Comparison of ENCODE assay signal across 28 mouse cellular contexts in the genomic region with DNA sequence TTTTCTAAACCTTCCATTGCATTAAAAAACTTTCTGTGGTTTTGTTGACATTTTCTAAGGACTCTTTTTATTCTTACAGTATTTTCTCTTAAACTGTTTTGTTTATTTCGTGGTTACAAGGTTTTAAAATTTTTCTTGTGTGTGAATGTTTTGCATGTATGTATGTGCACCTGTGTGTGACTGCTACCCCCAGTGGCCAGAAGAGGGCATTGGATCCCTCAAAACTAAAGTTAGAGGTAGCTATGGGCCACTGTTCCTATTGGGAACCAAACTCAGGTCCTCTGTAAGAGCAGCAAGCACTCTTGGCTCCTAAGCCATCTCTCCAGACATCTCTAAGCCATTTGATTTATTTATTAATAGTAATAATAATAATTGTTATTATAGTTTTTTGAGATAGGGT. TPM values are rescaled to one million over a fixed set of nuclear protein-coding genes. Genes with fewer than 3 reads are reported as not detected.
DNase-seq lines count a peak whose midpoint lies in the region; ATAC-seq and TF ChIP-seq lines count a peak whose summit lies in the region.
"Had no signal": no experiment of that assay in that cellular context is flagged by ENCODE, and none has a peak within 500 bp of the region (broad histone marks: within the 10 kb centered on the region; RNA-seq: fewer than 3 reads in every experiment).

No protein-coding gene starts in this region.

- WGBS in heart, embryonic 12.5 days: 76% methylated on average over 1 of the region's 1 CpGs
- WGBS in midbrain, postnatal 0 days: 92% methylated on average over 1 of the region's 1 CpGs
- WGBS in midbrain, embryonic 14.5 days: 89% methylated on average over 1 of the region's 1 CpGs
- 82% methylated on average over 1 of the region's 1 CpGs for WGBS in stomach, postnatal 0 days
- 79% methylated on average over 1 of the region's 1 CpGs for WGBS in embryonic facial prominence, embryonic 10.5 days

- DNase-seq in heart, adult 11 months: peak; percentile 29
- DNase-seq in layer of hippocampus, adult 2 months (ENCODE audit: low spot score in 2 of 2): no peak
- no peak for DNase-seq in layer of hippocampus, postnatal 14 days (ENCODE audit: low spot score in 2 of 2)
- no peak for DNase-seq in midbrain, postnatal 0 days (ENCODE audit: low spot score)
- DNase-seq in midbrain, embryonic 14.5 days: no peak
- no peak for DNase-seq in stomach, postnatal 0 days (ENCODE audit: low spot score)
- no peak for DNase-seq in embryonic facial prominence, embryonic 10.5 days (ENCODE audit: low spot score)
- DNase-seq: adrenal gland, postnatal 14 days; cerebellum, adult 11-12 months; cerebellum, adult 9-11 months; gastrocnemius, postnatal 14 days; heart, adult 18-20 months; heart, postnatal 10 days; kidney, postnatal 14 days; lung, postnatal 36 days; right cerebral cortex, postnatal 25 days; thymus, adult 18-20 months; thymus, postnatal 25 days had no signal

- no peaks in the 10 kb centered on the region for H3K36me3 ChIP-seq in heart, embryonic 12.5 days
- 0 out of 2 replicates have a peak, but pooled peaks cover 3% of the 10 kb centered on the region for H3K36me3 ChIP-seq in midbrain, postnatal 0 days (ENCODE audit: insufficient read depth, low read length)
- no peaks in the 10 kb centered on the region for H3K36me3 ChIP-seq in midbrain, embryonic 14.5 days (ENCODE audit: control insufficient read depth, insufficient read depth, low read length)
- no peaks in the 10 kb centered on the region for H3K36me3 ChIP-seq in stomach, postnatal 0 days (ENCODE audit: control insufficient read depth, insufficient read depth, low read length)
- no peaks in the 10 kb centered on the region for H3K36me3 ChIP-seq in embryonic facial prominence, embryonic 10.5 days (replicated peaks)
- H3K36me3 ChIP-seq: G1E; heart, embryonic 13.5 days; hindbrain, embryonic 10.5 days; hindbrain, embryonic 15.5 days; intestine, embryonic 15.5 days; limb, embryonic 10.5 days; midbrain, embryonic 12.5 days had no signal

- peaks cover 6% of the 10 kb centered on the region for H3K4me1 ChIP-seq in heart, embryonic 12.5 days (replicated peaks)
- peaks cover 5% of the 10 kb centered on the region; the same call in 1 of the 2 replicates for H3K4me1 ChIP-seq in midbrain, postnatal 0 days (ENCODE audit: insufficient read depth, low read length)
- peaks cover 19% of the 10 kb centered on the region for H3K4me1 ChIP-seq in midbrain, embryonic 14.5 days (ENCODE audit: control insufficient read depth, insufficient read depth, low read length)
- H3K4me1 ChIP-seq in stomach, postnatal 0 days (replicated peaks; ENCODE audit: control insufficient read depth, insufficient read depth): no peaks in the 10 kb centered on the region
- peaks cover 23% of the 10 kb centered on the region for H3K4me1 ChIP-seq in embryonic facial prominence, embryonic 10.5 days

- H3K4me2 ChIP-seq in heart, embryonic 12.5 days: no peak overlapping the region
- H3K4me2 ChIP-seq in midbrain, postnatal 0 days (ENCODE audit: low read depth, low read length, poor library complexity, severe bottlenecking): no peak overlapping the region
- no peak overlapping the region for H3K4me2 ChIP-seq in midbrain, embryonic 14.5 days (ENCODE audit: low read length)
- no peak overlapping the region for H3K4me2 ChIP-seq in stomach, postnatal 0 days (replicated peaks; ENCODE audit: low read depth)
- H3K4me2 ChIP-seq: heart, embryonic 13.5 days; hindbrain, embryonic 15.5 days; intestine, embryonic 15.5 days; limb, embryonic 15.5 days; midbrain, embryonic 12.5 days had no signal

- H3K9me3 ChIP-seq in heart, embryonic 12.5 days (replicated peaks): 0 out of 2 replicates have a peak, but pooled peaks cover 2% of the 10 kb centered on the region
- H3K9me3 ChIP-seq in midbrain, postnatal 0 days (ENCODE audit: low read length): no peaks in the 10 kb centered on the region
- peaks cover 8% of the 10 kb centered on the region for H3K9me3 ChIP-seq in midbrain, embryonic 14.5 days (ENCODE audit: control insufficient read depth, low read length)
- H3K9me3 ChIP-seq in stomach, postnatal 0 days (ENCODE audit: control insufficient read depth, low read length): no peaks in the 10 kb centered on the region
- H3K9me3 ChIP-seq in embryonic facial prominence, embryonic 10.5 days: peaks cover 5% of the 10 kb centered on the region
- H3K9me3 ChIP-seq: G1E; heart, embryonic 13.5 days; hindbrain, embryonic 10.5 days; hindbrain, embryonic 15.5 days; intestine, embryonic 15.5 days; limb, embryonic 10.5 days had no signal

- H3K27ac ChIP-seq in heart, embryonic 12.5 days (ENCODE audit: poor library complexity, severe bottlenecking): no peak overlapping the region
- no peak overlapping the region for H3K27ac ChIP-seq in layer of hippocampus, adult 2 months
- no peak overlapping the region for H3K27ac ChIP-seq in midbrain, postnatal 0 days (ENCODE audit: low read depth, low read length)
- no peak overlapping the region for H3K27ac ChIP-seq in midbrain, embryonic 14.5 days (replicated peaks; ENCODE audit: low read depth, low read length)
- H3K27ac ChIP-seq in stomach, postnatal 0 days (replicated peaks): no peak overlapping the region
- no peak overlapping the region for H3K27ac ChIP-seq in embryonic facial prominence, embryonic 10.5 days (replicated peaks)
- H3K27ac ChIP-seq: heart, embryonic 13.5 days; hindbrain, embryonic 10.5 days; hindbrain, embryonic 15.5 days; intestine, embryonic 15.5 days; limb, embryonic 10.5 days; limb, embryonic 15.5 days; midbrain, embryonic 12.5 days had no signal

- H3K4me3 ChIP-seq in heart, embryonic 12.5 days: no peak overlapping the region
- H3K4me3 ChIP-seq in layer of hippocampus, adult 2 months: no peak overlapping the region
- H3K4me3 ChIP-seq in midbrain, postnatal 0 days (ENCODE audit: low read depth, low read length): no peak overlapping the region
- H3K4me3 ChIP-seq in midbrain, embryonic 14.5 days (replicated peaks; ENCODE audit: low read depth, low read length): no peak overlapping the region
- no peak overlapping the region for H3K4me3 ChIP-seq in stomach, postnatal 0 days (ENCODE audit: low read depth, low read length)
- no peak overlapping the region for H3K4me3 ChIP-seq in embryonic facial prominence, embryonic 10.5 days
- H3K4me3 ChIP-seq: erythroblast, embryonic 14.5 days; heart, embryonic 13.5 days; hindbrain, embryonic 10.5 days; hindbrain, embryonic 15.5 days; intestine, embryonic 15.5 days; limb, embryonic 10.5 days; limb, embryonic 15.5 days; midbrain, embryonic 12.5 days had no signal

- H3K9ac ChIP-seq in heart, embryonic 12.5 days: no peak overlapping the region
- H3K9ac ChIP-seq in midbrain, postnatal 0 days (replicated peaks; ENCODE audit: low read length, poor library complexity, severe bottlenecking): no peak overlapping the region
- no peak overlapping the region for H3K9ac ChIP-seq in midbrain, embryonic 14.5 days (replicated peaks; ENCODE audit: low read length)
- H3K9ac ChIP-seq in stomach, postnatal 0 days (ENCODE audit: low read length): no peak overlapping the region
- H3K9ac ChIP-seq: heart, embryonic 13.5 days; hindbrain, embryonic 15.5 days; intestine, embryonic 15.5 days; limb, embryonic 15.5 days; midbrain, embryonic 12.5 days had no signal

- ATAC-seq in heart, embryonic 12.5 days (ENCODE audit: insufficient number of reproducible peaks, low FRiP score): no peak
- ATAC-seq in midbrain, postnatal 0 days (ENCODE audit: low FRiP score): no peak
- no peak for ATAC-seq in midbrain, embryonic 14.5 days (ENCODE audit: low FRiP score, low TSS enrichment)
- no peak for ATAC-seq in stomach, postnatal 0 days (ENCODE audit: low FRiP score, low TSS enrichment)
- ATAC-seq: intestine, embryonic 15.5 days had no signal

- peak; percentile 61 for TF ChIP-seq CTCF in layer of hippocampus, adult 2 months (conservative IDR thresholded peaks at IDR 0.05)
- peak; percentile 44; the same call in 1 of the 2 replicates for TF ChIP-seq CTCF in midbrain, postnatal 0 days (IDR thresholded peaks at IDR 0.05)
- peak; percentile 39 for TF ChIP-seq CTCF in stomach, postnatal 0 days (IDR thresholded peaks at IDR 0.05; ENCODE audit: low read depth)

- no peaks in the 10 kb centered on the region for H3K27me3 ChIP-seq in heart, embryonic 12.5 days (replicated peaks)
- H3K27me3 ChIP-seq in midbrain, postnatal 0 days (ENCODE audit: insufficient read depth, low read length): no peaks in the 10 kb centered on the region
- H3K27me3 ChIP-seq in midbrain, embryonic 14.5 days (ENCODE audit: control insufficient read depth, insufficient read depth, low read length): no peaks in the 10 kb centered on the region
- H3K27me3 ChIP-seq in stomach, postnatal 0 days (ENCODE audit: control insufficient read depth, insufficient read depth, low read length): no peaks in the 10 kb centered on the region
- no peaks in the 10 kb centered on the region for H3K27me3 ChIP-seq in embryonic facial prominence, embryonic 10.5 days (replicated peaks; ENCODE audit: low read depth, poor library complexity, severe bottlenecking)
- H3K27me3 ChIP-seq: heart, embryonic 13.5 days; hindbrain, embryonic 15.5 days; intestine, embryonic 15.5 days; limb, embryonic 15.5 days; midbrain, embryonic 12.5 days had no signal

- no peak for TF ChIP-seq EP300 in stomach, postnatal 0 days (optimal IDR thresholded peaks at IDR 0.05)

RNA-seq across cellular contexts. Expression of gene Rab30, which starts 40.0 kb away (rescaled TPM):
- 6.6 and 9.4 TPM in 2 replicates for polyA plus RNA-seq in heart, embryonic 12.5 days (2016; fragmentation: Nextera tagmentation; extraction: Ambion mirVana)
- 10 to 100 TPM; 41.2 to 47.2 TPM for total RNA-seq in layer of hippocampus, adult 2 months (2021)
- total RNA-seq in layer of hippocampus, postnatal 14 days (2021): 10 to 100 TPM; 40.1 to 41.2 TPM
- total RNA-seq in midbrain, postnatal 0 days (2014; rRNA removed): 37.2 and 44.7 TPM in 2 replicates
- 13.6 and 18.5 TPM in 2 replicates for polyA plus RNA-seq in midbrain, postnatal 0 days (2015; fragmentation: Nextera tagmentation; extraction: Ambion mirVana)
- polyA plus RNA-seq in midbrain, embryonic 14.5 days (2014; fragmentation: Nextera tagmentation; extraction: Ambion mirVana): 28.1 and 40.2 TPM in 2 replicates
- polyA plus RNA-seq in stomach, postnatal 0 days (2015; fragmentation: Nextera tagmentation; extraction: Ambion mirVana): 12.1 and 13.3 TPM in 2 replicates
- 9.1 and 12.3 TPM in 2 replicates for polyA plus RNA-seq in embryonic facial prominence, embryonic 10.5 days (2016; fragmentation: Nextera tagmentation; extraction: Ambion mirVana)
